Mouse (Mus musculus): ENCODE measurements around the gene Srp72. TPM values are rescaled to one million over a fixed set of nuclear protein-coding genes. Genes with fewer than 3 reads are reported as not detected.
A peak's percentile ranks its signal among the peaks of the same experiment; 100 is the strongest.

Gene Srp72
- polyA plus RNA-seq, 1 experiment from 2014 or later, result 49.5 TPM

- Histone ChIP-seq H3K27me3 (replicated peaks; ENCODE audit: insufficient read depth, low read length) (no peaks in the 10 kb centered on the region), H3K9me3 (ENCODE audit: low read length) (no peaks in the 10 kb centered on the region), H3K36me3 (ENCODE audit: insufficient read depth, low read length) (no peaks in the 10 kb centered on the region), H3K9ac (replicated peaks; ENCODE audit: low read depth) (no peak overlapping the region), H3K4me1 (ENCODE audit: insufficient read depth, low read depth, low read length) (no peaks in the 10 kb centered on the region), H3K4me3 (ENCODE audit: low read depth, low read length) (no peak overlapping the region), H3K27ac (ENCODE audit: low read length) (no peak overlapping the region), H3K4me2 (replicated peaks; ENCODE audit: low read depth, low read length) (no peak overlapping the region)
- 50% methylated on average over 6 of the region's 6 CpGs for WGBS
- TF ChIP-seq EP300 (IDR thresholded peaks at IDR 0.05) (no peak), CTCF (IDR thresholded peaks at IDR 0.05) (no peak)
- no peak for ATAC-seq
- no peak for DNase-seq (ENCODE audit: low spot score)
These were observed 29.4 kb upstream of the Srp72 start for GRCm38 (mm10) chr5:76944965-76945677.

- Histone ChIP-seq H3K27me3 (replicated peaks; ENCODE audit: insufficient read depth, low read length) (no peaks in the 10 kb centered on the region), H3K9ac (replicated peaks; ENCODE audit: low read depth) (no peak overlapping the region), H3K9me3 (ENCODE audit: low read length) (no peaks in the 10 kb centered on the region), H3K4me2 (replicated peaks; ENCODE audit: low read depth, low read length) (no peak overlapping the region), H3K4me1 (ENCODE audit: insufficient read depth, low read depth, low read length) (no peaks in the 10 kb centered on the region), H3K36me3 (ENCODE audit: insufficient read depth, low read length) (no peaks in the 10 kb centered on the region), H3K27ac (ENCODE audit: low read length) (no peak overlapping the region), H3K4me3 (ENCODE audit: low read depth, low read length) (no peak overlapping the region)
- TF ChIP-seq CTCF (IDR thresholded peaks at IDR 0.05), result no peak
- TF ChIP-seq EP300 (IDR thresholded peaks at IDR 0.05), result no peak
- DNase-seq (ENCODE audit: low spot score) (no peak), ATAC-seq (no peak)
- WGBS, result 85% methylated on average over 2 of the region's 2 CpGs
These were observed 28.8 kb upstream of the Srp72 start for GRCm38 (mm10) chr5:76945678-76946033.

- H3K36me3 ChIP-seq (ENCODE audit: insufficient read depth, low read length), result no peaks in the 10 kb centered on the region
- no peak overlapping the region for H3K4me2 ChIP-seq (replicated peaks; ENCODE audit: low read depth, low read length)
- H3K9ac ChIP-seq (replicated peaks; ENCODE audit: low read depth), result no peak overlapping the region
- no peaks in the 10 kb centered on the region for H3K27me3 ChIP-seq (replicated peaks; ENCODE audit: insufficient read depth, low read length)
- 60% methylated on average over 4 of the region's 4 CpGs for WGBS
- no peaks in the 10 kb centered on the region for H3K9me3 ChIP-seq (ENCODE audit: low read length)
- no peak overlapping the region for H3K4me3 ChIP-seq (ENCODE audit: low read depth, low read length)
- TF ChIP-seq CTCF (IDR thresholded peaks at IDR 0.05) (no peak), EP300 (IDR thresholded peaks at IDR 0.05) (no peak)
- H3K4me1 ChIP-seq (ENCODE audit: insufficient read depth, low read depth, low read length), result peaks cover 1% of the 10 kb centered on the region; the same call in 1 of the 2 replicates
- no peak overlapping the region for H3K27ac ChIP-seq (ENCODE audit: low read length)
- DNase-seq (ENCODE audit: low spot score) (no peak), ATAC-seq (no peak)
These were observed 27.3 kb upstream of the Srp72 start for GRCm38 (mm10) chr5:76947142-76947541.

- Histone ChIP-seq H3K27ac (ENCODE audit: low read length) (no peak overlapping the region), H3K36me3 (ENCODE audit: insufficient read depth, low read length) (no peaks in the 10 kb centered on the region), H3K4me2 (replicated peaks; ENCODE audit: low read depth, low read length) (no peak overlapping the region), H3K27me3 (replicated peaks; ENCODE audit: insufficient read depth, low read length) (no peaks in the 10 kb centered on the region), H3K4me3 (ENCODE audit: low read depth, low read length) (no peak overlapping the region), H3K9ac (replicated peaks; ENCODE audit: low read depth) (no peak overlapping the region), H3K9me3 (ENCODE audit: low read length) (no peaks in the 10 kb centered on the region), H3K4me1 (ENCODE audit: insufficient read depth, low read depth, low read length) (peaks cover 8% of the 10 kb centered on the region; the same call in 1 of the 2 replicates)
- WGBS, result 78% methylated on average over 4 of the region's 4 CpGs
- DNase-seq (ENCODE audit: low spot score) (peak; percentile 12), ATAC-seq (no peak)
- TF ChIP-seq EP300 (IDR thresholded peaks at IDR 0.05) (no peak), CTCF (IDR thresholded peaks at IDR 0.05) (no peak)
These were observed 26.7 kb upstream of the Srp72 start for GRCm38 (mm10) chr5:76947758-76948157.

- WGBS, result under 1% methylated on average over 24 of the region's 24 CpGs
- no peak for ATAC-seq
- DNase-seq (ENCODE audit: low spot score), result no peak
- Histone ChIP-seq H3K4me1 (ENCODE audit: insufficient read depth, low read depth, low read length) (peaks cover 12% of the 10 kb centered on the region; the same call in 1 of the 2 replicates), H3K9me3 (ENCODE audit: low read length) (no peaks in the 10 kb centered on the region), H3K27ac (ENCODE audit: low read length) (peak overlapping the region; percentile 91), H3K36me3 (ENCODE audit: insufficient read depth, low read length) (no peaks in the 10 kb centered on the region), H3K27me3 (replicated peaks; ENCODE audit: insufficient read depth, low read length) (no peaks in the 10 kb centered on the region), H3K4me2 (replicated peaks; ENCODE audit: low read depth, low read length) (peak overlapping the region; percentile 76), H3K9ac (replicated peaks; ENCODE audit: low read depth) (peak overlapping the region; percentile 46; the same call in 1 of the 2 replicates), H3K4me3 (ENCODE audit: low read depth, low read length) (peak overlapping the region; percentile 79)
- no peak for TF ChIP-seq CTCF (IDR thresholded peaks at IDR 0.05)
- no peak; the same call in 1 of the 2 replicates for TF ChIP-seq EP300 (IDR thresholded peaks at IDR 0.05)
These were observed 24.0 kb upstream of the Srp72 start for GRCm38 (mm10) chr5:76950343-76951105.
